Mouse (Mus musculus) E14TG2a.4 (cell line): ENCODE results near the gene Rad51c.
"Not testable (repeated sequence)": the region's sequence is repeated elsewhere in the genome, so short reads cannot be mapped to it uniquely, and the experiment has no call there.

Experiments
- H3K27me3 ChIP-seq: 2 replicates; pipeline ENCODE4 v1.6.1; 2014; ENCODE audit warnings: low read length, control low read depth; ENCODE audit not compliant: insufficient read depth
- H3K36me3 ChIP-seq: 2 replicates; pipeline ENCODE4 v1.6.1; 2014; ENCODE audit warnings: low read length, control low read depth; ENCODE audit not compliant: insufficient read depth
- H3K4me1 ChIP-seq: replicated peaks from 2 replicates; pipeline ENCODE4 v1.6.1; 2014; ENCODE audit warnings: low read depth, low read length, control low read depth
- H3K4me3 ChIP-seq: replicated peaks from 2 replicates; pipeline ENCODE4 v1.5.1; 2014; ENCODE audit warnings: mild to moderate bottlenecking, low read length
- H3K9me3 ChIP-seq: 2 replicates; pipeline ENCODE4 v1.6.1; 2014; ENCODE audit warnings: low read length, control low read depth
- CTCF ChIP-seq: conservative IDR thresholded peaks from 2 replicates; pipeline ENCODE4 v1.5.1; 2014; ENCODE audit warnings: low read length
- NANOG ChIP-seq: IDR thresholded peaks from 2 replicates; pipeline ENCODE4 v1.6.1; 2014; ENCODE audit warnings: borderline replicate concordance, low read length, mixed read lengths
- POU5F1 ChIP-seq: IDR thresholded peaks from 2 replicates; pipeline ENCODE4 v1.6.1; 2014; ENCODE audit warnings: low read length, borderline replicate concordance

Gene Rad51c

GRCm38 (mm10) chr11:87432933-87433669 is 28.3 kb upstream of the Rad51c start:
- Histone ChIP-seq H3K4me1 (peaks cover 39% of the 10 kb centered on the region), H3K36me3 (peaks cover 30% of the 10 kb centered on the region; the same call in 1 of the 2 replicates), H3K27me3 (no peaks in the 10 kb centered on the region), H3K9me3 (no peaks in the 10 kb centered on the region), H3K4me3 (peak overlapping the region; percentile 43; the same call in 1 of the 2 replicates)
- TF ChIP-seq NANOG: no peak
- TF ChIP-seq CTCF: no peak
- TF ChIP-seq POU5F1: no peak

GRCm38 (mm10) chr11:87432447-87432846 is 27.7 kb upstream of the Rad51c start:
- Histone ChIP-seq H3K4me1 (peaks cover 46% of the 10 kb centered on the region), H3K4me3 (no peak overlapping the region), H3K36me3 (peaks cover 24% of the 10 kb centered on the region; the same call in 1 of the 2 replicates), H3K27me3 (no peaks in the 10 kb centered on the region), H3K9me3 (no peaks in the 10 kb centered on the region)
- no peak for TF ChIP-seq POU5F1
- TF ChIP-seq CTCF: no peak
- TF ChIP-seq NANOG: no peak

GRCm38 (mm10) chr11:87431813-87432212 is 27.1 kb upstream of the Rad51c start:
- Histone ChIP-seq H3K36me3 (peaks cover 22% of the 10 kb centered on the region; the same call in 1 of the 2 replicates), H3K4me1 (peaks cover 51% of the 10 kb centered on the region)
- not testable (repeated sequence) for H3K9me3 ChIP-seq

GRCm38 (mm10) chr11:87430374-87430773 is 25.6 kb upstream of the Rad51c start:
- no peaks in the 10 kb centered on the region for H3K27me3 ChIP-seq
- H3K4me3 ChIP-seq: no peak overlapping the region
- TF ChIP-seq CTCF: no peak
- TF ChIP-seq POU5F1: no peak
- TF ChIP-seq NANOG: no peak
- H3K9me3 ChIP-seq: no peaks in the 10 kb centered on the region
- peaks cover 53% of the 10 kb centered on the region for H3K4me1 ChIP-seq
- peaks cover 15% of the 10 kb centered on the region; the same call in 1 of the 2 replicates for H3K36me3 ChIP-seq

More at GRCm38 (mm10) chr11:87431813-87432212, 27.1 kb upstream of the Rad51c start:
- H3K4me3 ChIP-seq, H3K27me3 ChIP-seq: not testable (repeated sequence)

- H3K27me3 ChIP-seq: no peaks in the 10 kb centered on the region
- TF ChIP-seq NANOG (no peak), POU5F1 (no peak), CTCF (no peak)
- peaks cover 7% of the 10 kb centered on the region; the same call in 1 of the 2 replicates for H3K36me3 ChIP-seq
- H3K4me3 ChIP-seq: no peak overlapping the region
- H3K9me3 ChIP-seq: no peaks in the 10 kb centered on the region
- peaks cover 62% of the 10 kb centered on the region for H3K4me1 ChIP-seq
These were observed 24.6 kb upstream of the Rad51c start for GRCm38 (mm10) chr11:87429363-87429762.

- Histone ChIP-seq H3K4me1 (peaks cover 62% of the 10 kb centered on the region), H3K27me3 (no peaks in the 10 kb centered on the region), H3K9me3 (no peaks in the 10 kb centered on the region), H3K36me3 (no peaks in the 10 kb centered on the region), H3K4me3 (no peak overlapping the region; the same call in 1 of the 2 replicates)
- TF ChIP-seq NANOG (no peak), CTCF (no peak), POU5F1 (no peak)
These were observed 23.4 kb upstream of the Rad51c start for GRCm38 (mm10) chr11:87428051-87428673.

GRCm38 (mm10) chr11:87427273-87428050 is 22.7 kb upstream of the Rad51c start:
- H3K9me3 ChIP-seq: no peaks in the 10 kb centered on the region
- H3K4me1 ChIP-seq: peaks cover 58% of the 10 kb centered on the region
- H3K4me3 ChIP-seq: no peak overlapping the region; the same call in 1 of the 2 replicates
- no peaks in the 10 kb centered on the region for H3K36me3 ChIP-seq
- TF ChIP-seq CTCF (no peak), NANOG (no peak), POU5F1 (no peak)
- H3K27me3 ChIP-seq: no peaks in the 10 kb centered on the region
